Mouse (Mus musculus) heart, embryonic 14.5 days (tissue): ENCODE results near the gene Nup214. TPM values are rescaled to one million over a fixed set of nuclear protein-coding genes. Genes with fewer than 3 reads are reported as not detected.

Source experiments
- ATAC-seq: fragments of 200-750 bp; cut with Nextera tagmentation; 2 replicates; pipeline ENCODE4 v1.8.0; 2017; ENCODE audit warnings: low read depth, moderate TSS enrichment; ENCODE audit not compliant: insufficient number of reproducible peaks, insufficient read depth, low FRiP score
- H3K27ac ChIP-seq, 2 experiments: fragments of 200-500 bp in 1 of 2; fragments of 300-500 bp in 1 of 2; sonication (generic) in 1 of 2; replicated peaks in 1 of 2; 2 replicates each; pipeline ENCODE4 v1.5.1; 2012 to 2014; ENCODE audit warnings: low read depth in 2 of 2, low read length in 2 of 2, control low read depth in 1 of 2, mild to moderate bottlenecking in 1 of 2, mixed read lengths in 1 of 2; ENCODE audit not compliant: control insufficient read depth in 1 of 2, insufficient read depth in 1 of 2
- H3K27me3 ChIP-seq: fragments of 300-500 bp; sonication (generic); 2 replicates; pipeline ENCODE4 v1.6.1; 2014; ENCODE audit warnings: mild to moderate bottlenecking, low read length, control low read depth; ENCODE audit not compliant: control insufficient read depth, insufficient read depth
- H3K36me3 ChIP-seq: fragments of 300-500 bp; sonication (generic); 2 replicates; pipeline ENCODE4 v1.6.1; 2014; ENCODE audit warnings: mild to moderate bottlenecking, control low read depth, low read length, mixed read lengths; ENCODE audit not compliant: control insufficient read depth, insufficient read depth
- H3K4me1 ChIP-seq, 2 experiments: fragments of 200-500 bp in 1 of 2; fragments of 300-500 bp in 1 of 2; sonication (generic) in 1 of 2; 2 replicates each; pipeline ENCODE4 v1.6.1; 2012 to 2014; ENCODE audit warnings: low read length in 2 of 2, control low read depth in 1 of 2, mixed read lengths in 1 of 2; ENCODE audit not compliant: control insufficient read depth in 2 of 2, insufficient read depth in 2 of 2
- H3K4me2 ChIP-seq: fragments of 300-500 bp; sonication (generic); 2 replicates; pipeline ENCODE4 v1.6.1; 2014; ENCODE audit warnings: mild to moderate bottlenecking, low read length
- H3K4me3 ChIP-seq, 2 experiments: fragments of 200-500 bp in 1 of 2; fragments of 300-500 bp in 1 of 2; sonication (generic) in 1 of 2; 2 replicates each; pipeline ENCODE4 v1.5.1; 2012 to 2014; ENCODE audit warnings: low read length in 2 of 2, mild to moderate bottlenecking in 2 of 2, control low read depth in 1 of 2, low read depth in 1 of 2, moderate library complexity in 1 of 2; ENCODE audit not compliant: control insufficient read depth in 1 of 2, insufficient read depth in 1 of 2
- H3K9ac ChIP-seq: fragments of 300-500 bp; sonication (generic); 2 replicates; pipeline ENCODE4 v1.6.1; 2014; ENCODE audit warnings: mild to moderate bottlenecking, low read length
- H3K9me3 ChIP-seq: fragments of 300-500 bp; sonication (generic); 2 replicates; pipeline ENCODE4 v1.6.1; 2016; ENCODE audit warnings: low read length, control low read depth; ENCODE audit not compliant: control insufficient read depth
- WGBS: fragments of 180-500 bp; shearing (Covaris S2); extraction: QIAGEN DNeasy Blood & Tissue Kit; methylation state at CpG from one replicate; pipeline ENCODE4 v1.1.7; 2014; 5-methylcytosine and 5-hydroxymethylcytosine counted together
- polyA plus RNA-seq: library from polyadenylated mRNA; unstranded; fragments of >200 nt; fragmentation: Nextera tagmentation; extraction: Ambion mirVana; gene quantifications from 2 replicates; pipeline ENCODE4 v1.2.1, GENCODE M21; 2014

The Nup214 gene
- polyA plus RNA-seq, 1 experiment from 2014 or later = 46.2 TPM

DNA sequence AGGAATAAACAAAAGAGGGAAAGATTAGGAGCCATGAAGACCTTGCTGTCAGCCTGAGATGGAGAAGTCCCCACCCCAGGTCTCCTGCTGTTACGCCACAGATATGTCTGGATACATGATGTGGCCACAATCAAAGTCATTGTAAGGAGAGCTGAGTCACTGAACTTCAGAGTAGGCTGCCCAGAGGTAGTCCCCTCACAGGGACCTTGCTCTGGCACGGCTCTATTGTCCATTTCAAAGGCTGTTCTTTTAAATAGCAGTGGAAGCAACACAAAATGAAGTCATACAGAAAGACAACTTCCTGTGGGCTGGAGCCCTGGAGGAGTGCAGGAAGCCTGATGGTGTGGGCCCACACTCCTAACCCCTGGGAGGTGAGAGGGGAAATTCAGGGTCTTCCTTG, 87.0 kb downstream of the Nup214 start:
- H3K4me2 ChIP-seq = no peak overlapping the region
- ATAC-seq = no peak
- no peak overlapping the region for H3K4me3 ChIP-seq
- H3K4me1 ChIP-seq = peaks cover 69 to 88% of the 10 kb centered on the region in 2 experiments
- H3K9me3 ChIP-seq = no peaks in the 10 kb centered on the region
- H3K27me3 ChIP-seq = no peaks in the 10 kb centered on the region
- peak overlapping the region; percentile 7 to 29; a peak in 2 of 4 replicates for H3K27ac ChIP-seq
- H3K9ac ChIP-seq = no peak overlapping the region
- peaks cover 5% of the 10 kb centered on the region; the same call in 1 of the 2 replicates for H3K36me3 ChIP-seq
- WGBS = 46% methylated on average over 2 of the region's 2 CpGs

DNA sequence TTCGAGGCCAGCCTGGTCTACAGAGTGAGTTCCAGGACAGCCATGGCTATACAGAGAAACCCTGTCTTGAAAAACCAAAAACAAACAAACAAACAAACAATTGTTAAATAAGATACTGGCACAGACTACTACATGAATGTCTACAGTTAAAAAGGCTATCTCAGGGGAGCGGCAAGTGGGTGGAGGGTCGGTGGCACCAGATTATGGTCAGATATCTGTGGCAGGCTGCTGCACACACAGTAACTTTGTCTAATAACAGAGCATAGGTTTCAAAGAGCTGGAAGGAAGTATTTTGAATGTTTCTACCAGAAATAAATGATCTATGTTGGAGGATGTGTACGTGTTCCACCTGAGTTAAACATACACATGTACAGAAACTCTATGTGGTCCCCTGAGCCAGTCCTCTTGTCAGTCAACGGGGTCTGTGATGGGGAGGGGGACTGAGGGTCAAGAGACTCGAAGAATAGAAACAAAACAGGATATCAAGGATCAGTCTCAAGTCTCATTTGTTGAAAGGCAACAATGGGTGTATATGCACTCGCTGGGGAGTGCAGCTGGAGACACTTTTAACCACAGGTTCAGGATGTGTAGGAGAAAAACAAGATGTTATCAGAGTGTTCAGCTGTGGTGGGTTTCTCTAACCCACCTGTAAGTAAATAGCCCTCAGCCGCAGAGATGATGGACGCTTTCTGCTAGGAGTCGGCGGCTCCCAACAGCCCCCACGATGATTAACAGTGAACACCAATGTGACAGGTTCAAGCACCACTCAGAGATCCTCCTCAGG, 87.7 kb downstream of the Nup214 start:
- no peaks in the 10 kb centered on the region for H3K27me3 ChIP-seq
- peak overlapping the region; percentile 39; the same call in 1 of the 2 replicates for H3K9ac ChIP-seq
- H3K36me3 ChIP-seq = peaks cover 10% of the 10 kb centered on the region
- no peaks in the 10 kb centered on the region for H3K9me3 ChIP-seq
- peaks cover 69 to 90% of the 10 kb centered on the region in 2 experiments for H3K4me1 ChIP-seq
- WGBS = 41% methylated on average over 12 of the region's 12 CpGs
- ATAC-seq = no peak
- H3K4me2 ChIP-seq = 0 out of 2 replicates have a peak overlapping the region, but pooled peaks have one; percentile 12
- H3K27ac ChIP-seq = peak overlapping the region; percentile 96 to 97; a peak in 2 of 4 replicates
- no peak overlapping the region for H3K4me3 ChIP-seq

DNA sequence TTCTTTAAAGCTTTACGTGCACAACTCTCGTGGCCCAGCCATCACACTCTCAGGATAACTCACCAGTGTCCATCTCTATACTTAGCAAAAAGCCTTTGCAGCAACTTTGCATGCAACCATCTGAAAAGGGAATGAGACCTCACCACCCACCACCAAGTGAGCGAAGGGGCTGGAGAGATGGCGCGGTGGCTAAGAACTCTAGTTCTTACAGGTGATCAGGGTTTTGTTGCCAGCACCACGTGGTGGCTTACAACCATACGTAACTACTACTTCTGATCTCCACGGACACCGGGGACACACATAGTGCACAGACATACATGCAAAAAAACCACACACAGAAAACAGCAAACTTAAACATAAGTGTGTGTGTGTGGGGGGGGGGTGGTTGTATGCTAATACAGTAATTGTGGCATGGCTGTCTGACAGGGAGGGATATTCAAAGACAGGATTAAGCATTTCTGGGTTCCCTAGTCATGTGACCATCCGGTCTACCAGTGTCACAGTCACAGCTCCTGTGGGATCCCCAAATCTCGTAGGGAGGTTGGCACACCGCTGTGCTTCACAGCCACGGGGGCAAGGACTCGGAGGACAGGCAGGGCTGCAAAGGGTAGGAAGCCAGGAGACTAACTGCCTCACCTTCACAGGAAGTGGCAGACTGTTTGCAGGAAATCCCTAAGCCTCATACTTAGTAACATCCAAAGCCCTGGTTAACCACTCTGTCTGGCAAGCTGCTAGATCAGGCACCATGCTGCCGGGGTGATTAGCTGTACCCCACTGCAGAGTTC, 88.6 kb downstream of the Nup214 start:
- H3K4me1 ChIP-seq = peaks cover 68 to 90% of the 10 kb centered on the region in 2 experiments
- peak overlapping the region; percentile 46 for H3K4me2 ChIP-seq
- whole genome bisulfite sequencing = 77% methylated on average over 15 of the region's 15 CpGs
- peak overlapping the region; percentile 63; the same call in 1 of the 2 replicates for H3K9ac ChIP-seq
- ATAC-seq = no peak
- H3K36me3 ChIP-seq = peaks cover 19% of the 10 kb centered on the region
- H3K9me3 ChIP-seq = no peaks in the 10 kb centered on the region
- H3K27me3 ChIP-seq = no peaks in the 10 kb centered on the region
- H3K4me3 ChIP-seq = no peak overlapping the region
- H3K27ac ChIP-seq = peak overlapping the region; percentile 96 to 97

DNA sequence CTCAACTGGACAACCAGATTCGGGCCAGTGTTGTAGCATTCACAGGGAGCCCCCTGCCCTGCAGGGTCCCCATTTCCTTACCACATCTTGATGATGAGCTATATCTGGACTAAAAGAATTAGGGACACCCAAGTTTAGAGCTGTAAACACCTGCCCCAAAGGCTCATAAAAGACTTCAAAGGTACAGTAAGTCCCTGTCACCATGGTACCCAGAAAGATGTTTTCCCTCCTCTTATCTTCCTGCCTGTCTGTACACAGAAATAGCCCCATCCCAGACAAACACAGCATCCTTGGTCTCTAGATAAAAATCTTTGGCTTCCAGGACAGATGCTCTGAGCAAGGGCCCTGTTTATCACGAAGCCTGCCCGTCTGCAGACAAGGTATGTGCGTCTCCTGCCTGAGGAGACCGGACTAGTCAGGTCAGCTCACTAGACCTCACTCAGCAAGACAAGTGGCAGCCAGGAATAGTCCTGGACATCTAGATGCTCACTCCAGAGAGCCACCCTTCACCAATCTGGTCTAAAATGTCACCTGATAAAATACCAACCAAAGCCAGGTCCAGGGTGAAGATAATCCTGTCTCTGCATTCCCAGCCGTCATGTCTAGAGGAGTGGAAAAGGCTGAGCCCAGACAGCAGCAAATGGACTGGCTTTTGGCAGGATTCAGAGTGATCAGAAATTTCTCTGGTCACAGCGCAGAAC, 89.4 kb downstream of the Nup214 start:
- H3K4me1 ChIP-seq = peaks cover 66 to 94% of the 10 kb centered on the region in 2 experiments
- H3K4me2 ChIP-seq = peak overlapping the region; percentile 46
- peak; percentile 52; the same call in 1 of the 2 replicates for ATAC-seq
- no peaks in the 10 kb centered on the region for H3K27me3 ChIP-seq
- H3K4me3 ChIP-seq = no peak overlapping the region
- H3K36me3 ChIP-seq = peaks cover 27% of the 10 kb centered on the region
- peak overlapping the region; percentile 96 to 97 for H3K27ac ChIP-seq
- WGBS = 23% methylated on average over 7 of the region's 7 CpGs
- no peaks in the 10 kb centered on the region for H3K9me3 ChIP-seq
- H3K9ac ChIP-seq = peak overlapping the region; percentile 63

DNA sequence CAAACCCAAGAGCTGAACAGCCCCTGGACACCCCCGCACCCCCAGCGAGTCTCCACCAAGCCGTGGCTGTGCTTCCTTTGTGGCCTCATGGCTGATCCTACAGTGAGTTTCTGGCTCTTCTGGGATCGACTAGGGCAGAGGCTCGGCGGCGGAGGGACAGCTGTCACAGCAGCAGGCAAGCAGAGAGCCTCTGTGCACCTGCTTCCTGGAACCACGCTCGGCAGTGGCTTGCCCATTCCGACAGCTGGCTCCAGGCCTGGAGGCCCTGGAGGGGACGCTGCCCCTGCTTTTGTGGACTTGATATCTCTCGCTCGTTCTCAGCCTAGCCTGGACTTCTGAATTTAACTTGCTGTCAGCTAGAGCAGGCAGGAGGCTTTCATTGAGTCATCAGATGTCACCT, 90.7 kb downstream of the Nup214 start:
- Histone ChIP-seq H3K4me1 (peaks cover 67 to 91% of the 10 kb centered on the region in 2 experiments), H3K27ac (peak overlapping the region; percentile 96 to 97), H3K4me3 (no peak overlapping the region), H3K36me3 (peaks cover 40% of the 10 kb centered on the region), H3K4me2 (peak overlapping the region; percentile 46), H3K9ac (peak overlapping the region; percentile 63), H3K9me3 (no peaks in the 10 kb centered on the region), H3K27me3 (no peaks in the 10 kb centered on the region)
- ATAC-seq = peak; percentile 11; the same call in 1 of the 2 replicates
- WGBS = 25% methylated on average over 13 of the region's 13 CpGs

GRCm38 (mm10) chr2:32065371-32065791, 91.1 kb downstream of the Nup214 start:
- ATAC-seq = no peak
- Histone ChIP-seq H3K4me1 (peaks cover 66 to 87% of the 10 kb centered on the region in 2 experiments), H3K27me3 (no peaks in the 10 kb centered on the region), H3K4me3 (no peak overlapping the region), H3K36me3 (peaks cover 43% of the 10 kb centered on the region), H3K4me2 (peak overlapping the region; percentile 46), H3K9ac (peak overlapping the region; percentile 63), H3K9me3 (no peaks in the 10 kb centered on the region), H3K27ac (peak overlapping the region; percentile 96 to 97)
- 40% methylated on average over 5 of the region's 5 CpGs for WGBS

DNA sequence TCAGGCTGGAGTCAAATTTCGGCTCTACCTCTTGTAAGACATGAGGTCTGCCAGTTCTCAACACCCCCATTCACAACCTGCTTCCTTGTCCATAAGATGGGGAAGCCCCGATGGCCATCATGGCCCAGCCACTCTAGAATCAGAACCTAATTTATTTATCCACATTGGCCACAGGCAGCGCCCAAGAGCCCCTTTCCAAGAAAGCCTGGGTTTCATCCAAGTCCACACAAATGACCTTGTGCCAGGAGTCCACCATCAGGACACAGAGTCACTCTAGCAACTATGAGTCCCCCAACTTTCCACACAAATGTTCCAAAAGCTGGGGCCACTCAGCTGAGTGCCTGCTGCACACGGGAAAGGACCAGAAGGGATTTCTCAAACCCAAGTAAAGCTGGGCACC, 91.8 kb downstream of the Nup214 start:
- no peak overlapping the region for H3K4me3 ChIP-seq
- peak overlapping the region; percentile 96 to 97 for H3K27ac ChIP-seq
- no peaks in the 10 kb centered on the region for H3K9me3 ChIP-seq
- peaks cover 66 to 81% of the 10 kb centered on the region in 2 experiments for H3K4me1 ChIP-seq
- H3K27me3 ChIP-seq = no peaks in the 10 kb centered on the region
- H3K4me2 ChIP-seq = no peak overlapping the region
- H3K9ac ChIP-seq = peak overlapping the region; percentile 63; the same call in 1 of the 2 replicates
- ATAC-seq = no peak
- 75% methylated on average over 4 of the region's 4 CpGs for WGBS
- H3K36me3 ChIP-seq = peaks cover 47% of the 10 kb centered on the region
